Mouse (Mus musculus): ENCODE data around the gene Stag1. TPM values are rescaled to one million over a fixed set of nuclear protein-coding genes. Genes with fewer than 3 reads are reported as not detected.

Stag1 gene
- polyA plus RNA-seq, 1 experiment, result 1.8 TPM

- Histone ChIP-seq H3K4me1 (no peaks in the 10 kb centered on the region), H3K27me3 (replicated peaks) (no peaks in the 10 kb centered on the region), H3K9me3 (no peaks in the 10 kb centered on the region), H3K4me3 (replicated peaks) (no peak overlapping the region), H3K36me3 (replicated peaks; ENCODE audit: low read length) (peaks cover 28% of the 10 kb centered on the region)
- TF ChIP-seq GATA1 (IDR thresholded peaks at IDR 0.05; ENCODE audit: borderline replicate concordance, low read length) (no peak), FLI1 (IDR thresholded peaks at IDR 0.05; ENCODE audit: low read length) (no peak)
Measured at GRCm38 (mm10) chr9:100910352-100910751, 312.8 kb downstream of the Stag1 start.

DNA sequence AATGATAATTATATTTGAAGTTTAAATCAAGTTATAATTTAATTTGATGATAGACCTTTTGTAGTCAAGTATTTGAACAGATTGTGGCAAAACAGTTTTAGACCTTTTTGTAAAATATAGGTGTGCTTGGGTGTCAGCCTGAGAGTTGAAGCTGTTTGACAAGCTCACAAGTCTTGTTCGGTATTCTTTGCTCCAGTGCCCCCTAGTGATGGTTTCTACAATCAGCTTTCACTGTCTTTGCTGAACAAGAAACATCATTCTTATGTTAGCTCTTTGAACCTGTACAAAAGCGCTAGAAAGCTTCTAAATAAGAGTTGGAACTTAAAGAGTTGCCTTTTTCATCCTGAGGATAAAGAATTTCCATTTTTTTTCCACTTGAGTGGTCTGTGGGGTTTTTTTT is 319.5 kb downstream of the Stag1 start:
- H3K36me3 ChIP-seq (replicated peaks; ENCODE audit: low read length), result peaks cover 3% of the 10 kb centered on the region
- no peaks in the 10 kb centered on the region for H3K4me1 ChIP-seq
- no peak overlapping the region for H3K4me3 ChIP-seq (replicated peaks)
- no peaks in the 10 kb centered on the region for H3K9me3 ChIP-seq
- H3K27me3 ChIP-seq (replicated peaks), result no peaks in the 10 kb centered on the region
- no peak for TF ChIP-seq FLI1 (IDR thresholded peaks at IDR 0.05; ENCODE audit: low read length)

GRCm38 (mm10) chr9:100926629-100927028 is 329.0 kb downstream of the Stag1 start:
- H3K4me1 ChIP-seq, result no peaks in the 10 kb centered on the region
- no peaks in the 10 kb centered on the region for H3K27me3 ChIP-seq (replicated peaks)
- no peak overlapping the region for H3K4me3 ChIP-seq (replicated peaks)
- TF ChIP-seq GATA1 (IDR thresholded peaks at IDR 0.05; ENCODE audit: borderline replicate concordance, low read length), result no peak
- no peak for TF ChIP-seq FLI1 (IDR thresholded peaks at IDR 0.05; ENCODE audit: low read length)
- H3K9me3 ChIP-seq, result peaks cover 17% of the 10 kb centered on the region; the same call in 1 of the 2 replicates
- peaks cover 41% of the 10 kb centered on the region for H3K36me3 ChIP-seq (replicated peaks; ENCODE audit: low read length)

GRCm38 (mm10) chr9:100942042-100942441 is 344.4 kb downstream of the Stag1 start:
- H3K9me3 ChIP-seq, result no peaks in the 10 kb centered on the region
- peaks cover 10% of the 10 kb centered on the region for H3K36me3 ChIP-seq (replicated peaks; ENCODE audit: low read length)
- TF ChIP-seq FLI1 (IDR thresholded peaks at IDR 0.05; ENCODE audit: low read length) (no peak), GATA1 (IDR thresholded peaks at IDR 0.05; ENCODE audit: borderline replicate concordance, low read length) (no peak)
- no peak overlapping the region for H3K4me3 ChIP-seq (replicated peaks)
- peaks cover 9% of the 10 kb centered on the region; the same call in 1 of the 2 replicates for H3K4me1 ChIP-seq
- no peaks in the 10 kb centered on the region for H3K27me3 ChIP-seq (replicated peaks)

- Histone ChIP-seq H3K4me1 (peaks cover 9% of the 10 kb centered on the region; the same call in 1 of the 2 replicates), H3K36me3 (replicated peaks; ENCODE audit: low read length) (peaks cover 22% of the 10 kb centered on the region), H3K4me3 (replicated peaks) (no peak overlapping the region), H3K27me3 (replicated peaks) (no peaks in the 10 kb centered on the region), H3K9me3 (no peaks in the 10 kb centered on the region)
- TF ChIP-seq GATA1 (IDR thresholded peaks at IDR 0.05; ENCODE audit: borderline replicate concordance, low read length) (no peak), FLI1 (IDR thresholded peaks at IDR 0.05; ENCODE audit: low read length) (no peak)
Measured at GRCm38 (mm10) chr9:100944677-100945365, 347.2 kb downstream of the Stag1 start.

- TF ChIP-seq GATA1 (IDR thresholded peaks at IDR 0.05; ENCODE audit: borderline replicate concordance, low read length), result no peak
- no peak for TF ChIP-seq FLI1 (IDR thresholded peaks at IDR 0.05; ENCODE audit: low read length)
- no peaks in the 10 kb centered on the region for H3K27me3 ChIP-seq (replicated peaks)
- H3K36me3 ChIP-seq (replicated peaks; ENCODE audit: low read length), result peaks cover 65% of the 10 kb centered on the region
- H3K4me1 ChIP-seq, result peaks cover 6% of the 10 kb centered on the region; the same call in 1 of the 2 replicates
- H3K9me3 ChIP-seq, result no peaks in the 10 kb centered on the region
- H3K4me3 ChIP-seq (replicated peaks), result no peak overlapping the region
Measured at GRCm38 (mm10) chr9:100951481-100951880, 353.9 kb downstream of the Stag1 start.

- peaks cover 1% of the 10 kb centered on the region for H3K27me3 ChIP-seq (replicated peaks)
- peaks cover 24% of the 10 kb centered on the region for H3K36me3 ChIP-seq (replicated peaks; ENCODE audit: low read length)
- no peak for TF ChIP-seq FLI1 (IDR thresholded peaks at IDR 0.05; ENCODE audit: low read length)
- TF ChIP-seq GATA1 (IDR thresholded peaks at IDR 0.05; ENCODE audit: borderline replicate concordance, low read length), result no peak
- H3K9me3 ChIP-seq, result peaks cover 8% of the 10 kb centered on the region
- H3K4me3 ChIP-seq (replicated peaks), result no peak overlapping the region
- peaks cover 28% of the 10 kb centered on the region for H3K4me1 ChIP-seq
Measured at GRCm38 (mm10) chr9:100962903-100963427, 365.4 kb downstream of the Stag1 start.

DNA sequence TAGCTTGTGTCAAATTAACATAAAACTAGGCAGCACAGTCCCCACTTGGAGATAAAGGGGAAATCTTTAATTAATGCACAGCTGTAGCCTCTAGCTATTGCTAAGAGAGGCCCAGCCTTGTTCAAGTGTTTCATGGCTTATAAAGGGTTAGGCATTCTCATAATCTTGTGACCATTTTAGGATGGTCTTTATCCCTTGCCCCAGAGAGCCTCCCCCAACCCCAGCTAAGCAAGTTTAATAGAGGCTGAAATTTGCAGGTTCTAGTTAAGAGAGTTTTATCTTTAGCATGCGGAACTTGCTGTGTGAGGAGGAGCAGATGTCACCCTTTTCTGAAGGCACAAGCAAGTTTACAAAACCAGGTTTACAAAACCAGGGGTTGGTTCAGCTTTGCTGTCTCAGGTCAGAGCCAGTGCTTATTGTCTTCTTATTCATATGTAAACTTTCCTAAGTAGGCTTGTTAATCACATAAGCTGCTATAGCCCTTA is 365.9 kb downstream of the Stag1 start:
- peaks cover 19% of the 10 kb centered on the region for H3K36me3 ChIP-seq (replicated peaks; ENCODE audit: low read length)
- peaks cover 8% of the 10 kb centered on the region for H3K9me3 ChIP-seq
- no peak for TF ChIP-seq FLI1 (IDR thresholded peaks at IDR 0.05; ENCODE audit: low read length)
- no peak for TF ChIP-seq GATA1 (IDR thresholded peaks at IDR 0.05; ENCODE audit: borderline replicate concordance, low read length)
- peaks cover 1% of the 10 kb centered on the region for H3K27me3 ChIP-seq (replicated peaks)
- H3K4me1 ChIP-seq, result peaks cover 28% of the 10 kb centered on the region
- no peak overlapping the region for H3K4me3 ChIP-seq (replicated peaks)

DNA sequence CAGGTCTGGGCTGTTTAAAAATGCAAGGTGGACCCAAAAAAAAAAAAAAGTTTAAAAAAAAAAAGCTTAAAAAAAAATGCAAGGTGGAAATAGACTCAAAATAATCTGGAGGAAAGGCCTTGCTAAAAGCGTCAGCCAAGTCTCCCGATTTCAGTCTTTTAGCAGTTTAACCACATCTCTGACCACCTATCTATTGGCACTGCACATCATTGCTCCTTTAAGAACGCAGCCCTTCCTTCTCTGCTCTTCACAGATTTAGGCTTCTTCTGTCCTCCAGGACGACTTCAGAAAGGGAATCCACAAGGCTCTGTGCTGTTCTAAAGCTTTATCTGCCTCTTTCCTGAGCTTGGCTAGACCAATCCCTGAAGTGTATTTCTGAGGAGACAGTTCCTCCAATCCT is 366.5 kb downstream of the Stag1 start:
- Histone ChIP-seq H3K9me3 (peaks cover 8% of the 10 kb centered on the region), H3K27me3 (replicated peaks) (peaks cover 1% of the 10 kb centered on the region), H3K36me3 (replicated peaks; ENCODE audit: low read length) (peaks cover 14% of the 10 kb centered on the region), H3K4me3 (replicated peaks) (no peak overlapping the region), H3K4me1 (peaks cover 28% of the 10 kb centered on the region)
- TF ChIP-seq GATA1 (IDR thresholded peaks at IDR 0.05; ENCODE audit: borderline replicate concordance, low read length) (no peak), FLI1 (IDR thresholded peaks at IDR 0.05; ENCODE audit: low read length) (no peak)

DNA sequence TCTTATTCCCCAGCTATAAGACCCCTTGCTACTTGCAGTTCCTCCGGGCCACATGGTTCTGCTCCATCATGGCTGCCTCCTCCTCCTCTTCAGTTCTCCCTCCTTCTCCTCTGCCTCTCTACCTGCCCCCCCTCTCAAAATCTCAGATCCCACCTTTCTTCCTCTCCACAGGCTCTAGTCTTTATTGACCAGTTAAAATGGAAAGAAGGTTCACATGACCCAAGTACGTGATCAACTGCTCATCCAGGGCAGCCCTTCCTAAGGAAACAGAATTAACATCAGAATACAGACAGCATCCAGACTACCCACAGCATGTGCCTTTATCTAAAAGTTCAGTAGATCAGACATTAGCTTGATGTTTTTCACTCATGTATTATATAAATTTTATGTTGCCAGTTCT is 371.9 kb downstream of the Stag1 start:
- TF ChIP-seq GATA1 (IDR thresholded peaks at IDR 0.05; ENCODE audit: borderline replicate concordance, low read length) (no peak), FLI1 (IDR thresholded peaks at IDR 0.05; ENCODE audit: low read length) (no peak)
- Histone ChIP-seq H3K9me3 (peaks cover 21% of the 10 kb centered on the region), H3K27me3 (replicated peaks) (peaks cover 1% of the 10 kb centered on the region), H3K4me1 (peaks cover 8% of the 10 kb centered on the region), H3K36me3 (replicated peaks; ENCODE audit: low read length) (peaks cover 2% of the 10 kb centered on the region), H3K4me3 (replicated peaks) (no peak overlapping the region)

All from megakaryocyte, embryonic 14.5 days (primary cell).